Mouse (Mus musculus): ENCODE results near the gene Usp48. TPM values are rescaled to one million over a fixed set of nuclear protein-coding genes. Genes with fewer than 3 reads are reported as not detected.

Usp48 gene
- total RNA-seq, 2 experiments from 2014 or later, result 163 to 167 TPM

DNA sequence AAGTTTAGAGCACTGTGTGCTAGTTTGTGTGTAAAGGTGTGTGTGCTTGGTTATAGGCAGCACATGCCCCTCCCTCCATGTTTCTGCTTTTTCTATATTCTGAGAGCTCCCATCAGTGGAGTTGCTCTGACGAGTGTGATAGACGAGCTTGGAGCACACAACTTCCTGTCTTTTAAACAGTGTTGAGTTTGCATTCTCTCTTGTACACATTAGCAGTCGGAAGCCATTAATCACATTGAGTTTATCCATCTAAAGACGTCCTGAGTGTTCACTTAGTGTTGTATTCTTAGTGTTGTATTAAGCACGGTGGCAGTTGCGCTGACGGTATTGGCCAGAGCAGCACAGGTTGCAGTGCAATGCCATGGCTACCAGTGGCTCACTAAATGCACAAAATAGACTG is 15.7 kb downstream of the Usp48 start:
- intact Hi-C loops (cut with DNase I), result no loop called here
- DNase-seq, result no peak

- intact Hi-C loops (cut with DNase I), result no loop called here
- DNase-seq, result no peak
Observed at GRCm38 (mm10) chr4:137609702-137610101, 16.1 kb downstream of the Usp48 start.

DNA sequence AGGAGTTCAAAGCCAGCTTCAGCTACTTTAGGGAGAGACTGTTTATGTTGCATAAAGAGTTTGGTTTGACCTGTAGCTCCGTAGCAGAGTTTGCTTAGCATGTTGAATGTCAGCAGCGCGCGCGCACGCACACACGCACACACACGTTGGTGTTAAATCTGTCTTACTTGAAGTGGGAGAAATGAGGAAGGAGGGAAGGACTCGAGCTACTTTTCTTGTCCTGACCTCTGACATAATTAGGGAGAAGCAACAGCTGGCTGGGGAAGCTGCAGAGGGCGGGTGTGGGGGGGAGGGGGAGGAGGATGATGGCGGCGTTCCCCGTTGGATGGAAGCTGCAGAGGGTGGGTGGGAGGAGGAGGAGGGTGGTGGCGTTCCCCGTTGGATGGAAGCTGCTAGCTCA is 16.7 kb downstream of the Usp48 start:
- intact Hi-C loops (cut with DNase I), result no loop called here
- no peak for DNase-seq

DNA sequence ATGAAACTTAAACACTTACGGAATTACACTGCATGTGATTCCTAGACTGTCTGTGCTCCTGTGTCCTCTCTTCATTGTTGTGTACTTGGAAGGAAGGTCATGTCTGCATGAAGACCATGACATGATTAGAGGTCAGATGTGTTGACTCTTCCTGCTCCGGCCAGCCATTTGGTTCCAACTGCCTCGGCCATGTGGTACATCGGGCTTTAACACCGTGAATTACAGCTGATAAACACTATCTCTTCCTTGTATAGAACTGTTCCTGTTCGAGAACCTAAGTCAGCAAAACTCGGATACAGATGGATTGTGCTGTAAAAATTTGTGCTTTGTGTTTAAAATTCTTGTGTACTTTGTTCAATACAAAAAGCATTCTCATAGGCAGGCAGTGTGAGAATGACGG is 29.3 kb downstream of the Usp48 start:
- DNase-seq, result no peak
- intact Hi-C loops (cut with DNase I), result no loop called here

GRCm38 (mm10) chr4:137627476-137628235 is 34.1 kb downstream of the Usp48 start:
- intact Hi-C loops (cut with DNase I), result no loop called here
- DNase-seq, result no peak

GRCm38 (mm10) chr4:137628400-137628799 is 34.8 kb downstream of the Usp48 start:
- intact Hi-C loops (cut with DNase I), result no loop called here

GRCm38 (mm10) chr4:137629354-137629753 is 35.8 kb downstream of the Usp48 start:
- intact Hi-C loops (cut with DNase I), result no loop called here

More at GRCm38 (mm10) chr4:137628400-137628799, 34.8 kb downstream of the Usp48 start:
- no peak for DNase-seq

GRCm38 (mm10) chr4:137630153-137630552 is 36.6 kb downstream of the Usp48 start:
- intact Hi-C loops (cut with DNase I), result no loop called here
- DNase-seq, result no peak

More at GRCm38 (mm10) chr4:137629354-137629753, 35.8 kb downstream of the Usp48 start:
- DNase-seq, result peak; percentile 12

GRCm38 (mm10) chr4:137631596-137631995 is 38.0 kb downstream of the Usp48 start:
- no peak for DNase-seq
- intact Hi-C loops (cut with DNase I), result no loop called here

DNA sequence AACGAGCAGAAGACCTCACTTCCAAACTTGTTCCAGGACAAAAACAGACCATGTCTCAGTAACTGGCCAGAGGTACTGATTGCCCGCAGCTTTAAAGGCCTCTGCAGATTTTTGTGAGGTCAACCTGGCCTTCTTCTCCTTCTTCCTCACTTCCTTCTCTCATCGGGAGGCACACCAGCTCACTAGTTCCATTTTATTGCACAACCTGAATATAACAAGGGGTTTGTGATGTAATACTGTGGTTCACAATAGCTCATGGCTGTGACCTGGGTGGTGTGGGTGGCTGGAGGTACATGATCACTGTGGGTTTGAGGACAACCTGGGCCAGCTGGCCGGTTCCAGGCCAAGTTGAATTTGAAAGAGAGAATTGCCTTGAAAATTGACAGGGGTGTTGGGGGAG is 39.8 kb downstream of the Usp48 start:
- no peak for DNase-seq
- intact Hi-C loops (cut with DNase I), result no loop called here

DNA sequence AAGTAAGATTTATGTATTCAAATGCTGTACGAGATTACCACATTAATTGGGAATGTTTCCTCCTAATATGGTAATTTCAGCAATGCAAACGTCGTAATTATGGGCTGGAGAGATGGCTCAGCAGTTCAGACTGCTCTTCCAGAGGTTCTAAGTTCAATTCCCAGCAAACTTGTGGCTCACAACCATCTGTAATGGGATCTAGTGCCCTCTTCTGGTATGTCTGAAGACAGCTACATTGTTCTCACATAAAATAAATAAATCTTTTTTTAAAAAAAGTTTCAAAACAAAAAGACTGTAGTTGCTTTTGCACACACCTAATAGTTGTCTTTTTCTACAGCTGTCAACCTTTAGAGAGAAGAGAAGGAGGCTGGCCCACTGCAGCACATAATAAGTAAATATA is 43.0 kb downstream of the Usp48 start:
- intact Hi-C loops (cut with DNase I), result no loop called here
- no peak for DNase-seq

DNA sequence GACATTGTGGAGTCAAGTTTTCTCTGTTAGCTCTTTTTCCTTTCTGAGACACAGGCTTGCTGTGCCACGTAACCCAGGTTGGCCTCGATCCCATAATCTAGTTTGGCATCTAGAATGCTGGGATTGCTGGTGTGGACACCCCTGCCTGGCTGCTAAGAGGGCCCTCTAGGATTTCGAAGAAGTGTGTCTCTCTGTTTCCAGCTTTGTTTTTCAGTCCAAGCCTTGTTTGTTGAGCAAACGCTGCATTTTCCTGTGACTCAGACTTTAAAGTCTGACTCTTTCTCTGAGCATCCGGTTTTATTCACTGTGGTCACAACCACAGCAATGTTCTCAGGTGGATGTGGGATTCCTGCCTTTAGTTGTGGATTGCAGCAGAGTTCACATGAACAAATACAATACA is 48.0 kb downstream of the Usp48 start:
- no peak for DNase-seq
- intact Hi-C loops (cut with DNase I), result no loop called here

GRCm38 (mm10) chr4:137642101-137642500 is 48.5 kb downstream of the Usp48 start:
- intact Hi-C loops (cut with DNase I), result no loop called here
- DNase-seq, result no peak

DNA sequence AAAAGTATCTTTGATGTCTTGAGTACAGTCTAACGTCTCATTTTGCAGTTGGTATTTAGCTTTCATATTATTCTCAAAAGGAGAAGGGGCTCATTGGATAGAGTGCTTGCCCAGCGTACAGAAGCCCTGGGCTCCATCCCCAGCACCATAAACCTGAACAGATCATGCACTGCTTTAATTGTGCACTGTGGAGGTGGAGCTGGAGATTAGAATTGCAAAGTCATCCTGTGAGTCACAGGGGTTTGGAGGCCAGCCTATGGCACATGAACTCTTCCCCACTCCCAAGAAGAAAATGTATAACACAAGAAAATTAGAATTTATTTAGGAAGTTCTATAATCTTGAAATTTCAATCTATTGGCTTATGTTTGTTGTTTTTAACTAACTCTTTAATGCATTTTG is 49.9 kb downstream of the Usp48 start:
- no peak for DNase-seq
- intact Hi-C loops (cut with DNase I), result no loop called here

DNA sequence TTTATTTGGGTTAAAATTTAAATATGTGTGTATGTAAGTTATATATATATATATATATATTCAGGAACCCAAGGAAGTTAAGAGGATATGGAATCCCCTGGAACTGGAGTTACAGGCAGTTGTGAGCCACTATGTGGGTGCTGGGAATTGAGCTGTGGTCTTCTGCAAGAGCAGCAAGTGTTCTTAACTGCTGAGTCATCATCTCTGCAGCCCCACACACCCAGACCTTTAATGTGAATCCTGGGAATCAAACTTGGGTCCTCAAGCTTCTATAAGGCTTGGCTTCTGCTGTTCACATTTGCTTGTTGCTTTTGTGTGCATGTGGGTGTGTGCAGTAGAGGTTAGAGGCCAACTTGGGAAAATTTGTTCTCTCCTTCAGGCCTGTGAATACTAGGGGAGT is 52.7 kb downstream of the Usp48 start:
- DNase-seq, result no peak
- intact Hi-C loops (cut with DNase I), result no loop called here

GRCm38 (mm10) chr4:137647648-137648047 is 54.1 kb downstream of the Usp48 start:
- no peak for DNase-seq
- intact Hi-C loops (cut with DNase I), result no loop called here

- DNase-seq, result no peak
- intact Hi-C loops (cut with DNase I), result no loop called here
Observed at GRCm38 (mm10) chr4:137648230-137648629, 54.7 kb downstream of the Usp48 start.

- no peak for DNase-seq
- intact Hi-C loops (cut with DNase I), result no loop called here
Observed at GRCm38 (mm10) chr4:137650912-137651311, 57.4 kb downstream of the Usp48 start.

DNA sequence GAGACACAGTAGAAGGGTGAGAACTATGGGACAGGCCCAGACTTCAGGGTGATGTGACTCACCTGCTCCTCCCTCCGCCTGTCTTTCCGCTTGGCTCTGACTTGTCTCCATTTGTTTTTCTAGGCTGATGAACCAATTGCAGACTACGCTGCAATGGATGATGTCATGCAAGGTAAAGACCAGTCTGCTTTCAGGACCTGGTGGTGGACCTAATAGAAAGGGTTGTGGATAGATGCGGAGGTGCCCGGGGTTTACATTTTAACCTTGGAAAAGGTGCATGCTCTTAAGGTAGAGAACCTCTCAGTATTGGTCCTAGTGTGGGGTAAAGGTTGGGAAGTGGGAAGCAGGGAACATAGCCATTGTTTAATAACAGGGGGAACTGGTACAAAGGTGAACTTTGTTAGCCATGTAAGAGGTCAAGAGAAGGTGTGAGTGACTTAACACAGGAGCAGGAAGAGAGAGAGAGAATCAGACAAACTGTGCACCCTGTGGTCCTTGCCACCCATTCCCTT is 59.3 kb downstream of the Usp48 start:
- no peak for DNase-seq
- intact Hi-C loops (cut with DNase I), result no loop called here

GRCm38 (mm10) chr4:137655241-137656031 is 61.9 kb downstream of the Usp48 start:
- no peak for DNase-seq
- intact Hi-C loops (cut with DNase I), result no loop called here

DNA sequence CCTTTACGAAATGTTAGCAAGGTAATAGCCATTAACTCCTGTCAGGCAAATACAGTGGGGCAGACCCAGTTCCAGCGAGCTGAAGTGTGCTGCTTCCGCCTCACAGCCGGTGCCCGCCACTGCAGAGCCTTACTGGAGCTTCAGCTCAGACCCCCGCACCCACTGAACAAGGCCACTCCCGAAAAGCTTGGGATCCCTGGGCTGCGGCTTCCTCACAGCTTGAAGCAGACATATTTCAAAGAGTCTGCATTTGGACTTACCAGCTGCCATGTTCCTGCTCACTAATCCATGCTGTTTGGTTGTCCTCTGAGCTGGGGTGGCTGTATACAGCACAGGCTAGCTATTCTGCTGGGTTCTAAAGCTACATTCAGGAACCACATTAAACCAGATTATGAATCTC is 64.1 kb downstream of the Usp48 start:
- intact Hi-C loops (cut with DNase I), result no loop called here
- no peak for DNase-seq

GRCm38 (mm10) chr4:137659541-137659940 is 66.0 kb downstream of the Usp48 start:
- intact Hi-C loops (cut with DNase I), result no loop called here
- DNase-seq, result no peak
